Mouse (Mus musculus) myocyte (in vitro differentiated cells): ENCODE data around the gene Guk1. TPM values are rescaled to one million over a fixed set of nuclear protein-coding genes. Genes with fewer than 3 reads are reported as not detected.

Experiments
- H3K27me3 ChIP-seq: one replicate; pipeline ENCODE4 v1.6.1; 2011; ENCODE audit not compliant: control insufficient read depth, insufficient read depth, insufficient read length
- H3K36me3 ChIP-seq: one replicate; pipeline ENCODE4 v1.6.1; 2011; ENCODE audit not compliant: control insufficient read depth, insufficient read depth
- H3K4me2 ChIP-seq: one replicate; pipeline ENCODE4 v1.6.1; 2011; ENCODE audit warnings: low read depth, control low read depth
- H3K4me3 ChIP-seq: one replicate; pipeline ENCODE4 v1.5.1; 2011; ENCODE audit warnings: mild to moderate bottlenecking, control low read depth, moderate library complexity
- H3K79me2 ChIP-seq: one replicate; pipeline ENCODE4 v1.6.1; 2011; ENCODE audit not compliant: control insufficient read depth, insufficient read depth
- H3ac ChIP-seq: one replicate; pipeline ENCODE4 v1.6.1; 2011; ENCODE audit not compliant: control insufficient read depth, insufficient read length
- CEBPB ChIP-seq: IDR thresholded peaks from 2 replicates; pipeline ENCODE4 v1.6.1; 2011; ENCODE audit warnings: mild to moderate bottlenecking, moderate library complexity; ENCODE audit not compliant: poor library complexity, insufficient read depth, severe bottlenecking
- E2F4 ChIP-seq: IDR thresholded peaks from one replicate; pipeline ENCODE4 v1.6.1; 2011; ENCODE audit warnings: mild to moderate bottlenecking, control low read depth, moderate library complexity; ENCODE audit not compliant: insufficient read depth
- MAX ChIP-seq: IDR thresholded peaks from one replicate; pipeline ENCODE4 v1.6.1; 2011; ENCODE audit warnings: low read depth, mild to moderate bottlenecking, control low read depth
- MYOD1 ChIP-seq, 3 experiments: IDR thresholded peaks; one replicate each; pipeline ENCODE4 v1.6.1; 2011; ENCODE audit warnings: control low read depth in 2 of 3, low read depth in 2 of 3, mild to moderate bottlenecking in 2 of 3, moderate library complexity in 1 of 3; ENCODE audit not compliant: insufficient read length in 2 of 3, control insufficient read depth in 1 of 3
- MYOG ChIP-seq, 3 experiments: IDR thresholded peaks; one replicate each; pipeline ENCODE4 v1.6.1; 2011; ENCODE audit warnings: control low read depth in 2 of 3, low read depth in 2 of 3, mild to moderate bottlenecking in 2 of 3; ENCODE audit not compliant: insufficient read length in 2 of 3, control insufficient read depth in 1 of 3, insufficient read depth in 1 of 3
- POLR2A ChIP-seq: IDR thresholded peaks from one replicate; pipeline ENCODE4 v1.6.1; 2011; ENCODE audit warnings: low read depth, mild to moderate bottlenecking, control low read depth, moderate library complexity; ENCODE audit not compliant: insufficient read length
- POLR2AphosphoS2 ChIP-seq: IDR thresholded peaks from one replicate; pipeline ENCODE4 v1.6.1; 2011; ENCODE audit warnings: low read depth, control low read depth; ENCODE audit not compliant: insufficient read length
- REST ChIP-seq: IDR thresholded peaks from one replicate; pipeline ENCODE4 v1.6.1; 2011; ENCODE audit warnings: mild to moderate bottlenecking, control low read depth, moderate library complexity; ENCODE audit not compliant: insufficient read depth, insufficient read length
- SRF ChIP-seq: IDR thresholded peaks from one replicate; pipeline ENCODE4 v1.6.1; 2011; ENCODE audit warnings: low read depth; ENCODE audit not compliant: control insufficient read depth, insufficient read length
- TCF12 ChIP-seq: IDR thresholded peaks from one replicate; pipeline ENCODE4 v1.6.1; 2011; ENCODE audit warnings: mild to moderate bottlenecking, control low read depth; ENCODE audit not compliant: poor library complexity, insufficient read depth, severe bottlenecking
- TCF3 ChIP-seq: IDR thresholded peaks from one replicate; pipeline ENCODE4 v1.6.1; 2011; ENCODE audit warnings: low read depth, control low read depth; ENCODE audit not compliant: insufficient read length
- USF1 ChIP-seq: IDR thresholded peaks from one replicate; pipeline ENCODE4 v1.6.1; 2011; ENCODE audit warnings: low read depth, mild to moderate bottlenecking, control low read depth, moderate library complexity
- polyA plus RNA-seq: library from polyadenylated mRNA; unstranded; fragments of >200 nt; fragmentation: generic; extraction: Trizol; gene quantifications from one replicate; pipeline ENCODE4 v1.2.1, GENCODE M21; 2012; ENCODE audit warnings: missing spikeins

Guk1 gene
- polyA plus RNA-seq, 1 experiment = 63.5 TPM

- peaks cover 67% of the 10 kb centered on the region for H3K79me2 ChIP-seq
- H3K36me3 ChIP-seq = peaks cover 7% of the 10 kb centered on the region
- H3K27me3 ChIP-seq = no peaks in the 10 kb centered on the region
- TF ChIP-seq MAX = no peak
- no peak for TF ChIP-seq TCF12
- TF ChIP-seq REST = no peak
- TF ChIP-seq MYOG (IDR thresholded peaks at IDR 0.05; ENCODE audit: control insufficient read depth in 1 of 3, insufficient read depth in 1 of 3, insufficient read length in 2 of 3, low read depth in 2 of 3) = peak in 1 of 3 experiments; percentile 3
- peak; percentile 50 to 81 (median 70) for TF ChIP-seq MYOD1 (IDR thresholded peaks at IDR 0.05; ENCODE audit: control insufficient read depth in 1 of 3, insufficient read length in 2 of 3, low read depth in 2 of 3)
- H3K4me2 ChIP-seq = peak overlapping the region; percentile 96
- no peak overlapping the region for H3ac ChIP-seq
- H3K4me3 ChIP-seq = peak overlapping the region; percentile 98
These were observed 34.2 kb upstream of the Guk1 start for GRCm38 (mm10) chr11:59226251-59226650.

- TF ChIP-seq CEBPB (no peak), REST (no peak), POLR2A (no peak), MYOD1 (IDR thresholded peaks at IDR 0.05; ENCODE audit: control insufficient read depth in 1 of 3, insufficient read length in 2 of 3, low read depth in 2 of 3) (no peak), POLR2AphosphoS2 (no peak), E2F4 (no peak), MYOG (IDR thresholded peaks at IDR 0.05; ENCODE audit: control insufficient read depth in 1 of 3, insufficient read depth in 1 of 3, insufficient read length in 2 of 3, low read depth in 2 of 3) (no peak), TCF12 (no peak), TCF3 (no peak), USF1 (no peak)
- no peaks in the 10 kb centered on the region for H3K27me3 ChIP-seq
- no peak overlapping the region for H3ac ChIP-seq
- peaks cover 78% of the 10 kb centered on the region for H3K79me2 ChIP-seq
- peak overlapping the region; percentile 96 for H3K4me2 ChIP-seq
- H3K36me3 ChIP-seq = peaks cover 7% of the 10 kb centered on the region
- peak overlapping the region; percentile 98 for H3K4me3 ChIP-seq
These were observed 33.2 kb upstream of the Guk1 start for GRCm38 (mm10) chr11:59225167-59225566.

- no peak overlapping the region for H3K4me3 ChIP-seq
These were observed 32.5 kb upstream of the Guk1 start for GRCm38 (mm10) chr11:59224470-59224869.

GRCm38 (mm10) chr11:59224025-59224424 is 32.0 kb upstream of the Guk1 start:
- Histone ChIP-seq H3K79me2 (peaks cover 90% of the 10 kb centered on the region), H3K36me3 (peaks cover 7% of the 10 kb centered on the region), H3K4me2 (peak overlapping the region; percentile 96), H3ac (no peak overlapping the region), H3K4me3 (no peak overlapping the region), H3K27me3 (no peaks in the 10 kb centered on the region)
- no peak for TF ChIP-seq SRF
- TF ChIP-seq MAX = no peak
- no peak for TF ChIP-seq CEBPB
- TF ChIP-seq USF1 = no peak
- TF ChIP-seq MYOD1 (IDR thresholded peaks at IDR 0.05; ENCODE audit: control insufficient read depth in 1 of 3, insufficient read length in 2 of 3, low read depth in 2 of 3) = no peak
- TF ChIP-seq POLR2A = no peak
- TF ChIP-seq POLR2AphosphoS2 = no peak
- no peak for TF ChIP-seq E2F4
- TF ChIP-seq TCF3 = no peak
- TF ChIP-seq TCF12 = no peak
- no peak for TF ChIP-seq REST

More at GRCm38 (mm10) chr11:59224470-59224869, 32.5 kb upstream of the Guk1 start:
- Histone ChIP-seq H3K27me3 (no peaks in the 10 kb centered on the region), H3K79me2 (peaks cover 85% of the 10 kb centered on the region), H3ac (no peak overlapping the region), H3K4me2 (peak overlapping the region; percentile 96), H3K36me3 (peaks cover 7% of the 10 kb centered on the region)
- TF ChIP-seq SRF = no peak

- Histone ChIP-seq H3K36me3 (peaks cover 7% of the 10 kb centered on the region), H3ac (no peak overlapping the region), H3K79me2 (peaks cover 100% of the 10 kb centered on the region), H3K27me3 (no peaks in the 10 kb centered on the region), H3K4me3 (no peak overlapping the region), H3K4me2 (no peak overlapping the region)
- TF ChIP-seq CEBPB (no peak), SRF (no peak), REST (no peak), USF1 (no peak), E2F4 (no peak), MYOG (IDR thresholded peaks at IDR 0.05; ENCODE audit: control insufficient read depth in 1 of 3, insufficient read depth in 1 of 3, insufficient read length in 2 of 3, low read depth in 2 of 3) (no peak), TCF3 (no peak), MYOD1 (IDR thresholded peaks at IDR 0.05; ENCODE audit: control insufficient read depth in 1 of 3, insufficient read length in 2 of 3, low read depth in 2 of 3) (no peak), POLR2AphosphoS2 (no peak)
These were observed 30.3 kb upstream of the Guk1 start for GRCm38 (mm10) chr11:59222306-59222705.
